Comparison of ENCODE assay signal across 9 mouse cellular contexts in genomic region chrX:152171041-152172026, GRCm38 (mm10). TPM values are rescaled to one million over a fixed set of nuclear protein-coding genes. Genes with fewer than 3 reads are reported as not detected.
A peak's percentile ranks its signal among the peaks of the same experiment; 100 is the strongest.
DNase-seq lines count a peak whose midpoint lies in the region; ATAC-seq and TF ChIP-seq lines count a peak whose summit lies in the region.
"Had no signal": no experiment of that assay in that cellular context is flagged by ENCODE, and none has a peak within 500 bp of the region (broad histone marks: within the 10 kb centered on the region; RNA-seq: fewer than 3 reads in every experiment).

No protein-coding gene starts in this region.

- peak; percentile 39 to 66 for DNase-seq in layer of hippocampus, adult 18-20 months (ENCODE audit: low spot score in 2 of 2)
- no peak for DNase-seq in layer of hippocampus, adult 9-10 months (ENCODE audit: low spot score)
- DNase-seq in forebrain, embryonic 14.5 days (ENCODE audit: low spot score) = peak; percentile 54
- peak; percentile 54 for DNase-seq in hindbrain, embryonic 11.5 days (ENCODE audit: low spot score)
- peak; percentile 35 for DNase-seq in lung, postnatal 36 days
- DNase-seq in urinary bladder, postnatal 36 days (ENCODE audit: low spot score in 2 of 2) = no peak

- no peak overlapping the region for H3K4me3 ChIP-seq in bone marrow macrophage, adult 2 months (ENCODE audit: insufficient read depth, low read length)
- H3K4me3 ChIP-seq in forebrain, embryonic 14.5 days (ENCODE audit: low read depth, low read length) = no peak overlapping the region
- no peak overlapping the region for H3K4me3 ChIP-seq in hindbrain, embryonic 11.5 days (ENCODE audit: low read depth, low read length)

- TF ChIP-seq CTCF in bone marrow macrophage, adult 2 months (IDR thresholded peaks at IDR 0.05; ENCODE audit: low read depth, low read length) = no peak

- H3K36me3 ChIP-seq in forebrain, embryonic 14.5 days (ENCODE audit: control insufficient read depth, insufficient read depth, low read length) = no peaks in the 10 kb centered on the region
- no peaks in the 10 kb centered on the region for H3K36me3 ChIP-seq in hindbrain, embryonic 11.5 days (ENCODE audit: control insufficient read depth, insufficient read depth, low read length)
- H3K36me3 ChIP-seq: G1E had no signal

- TF ChIP-seq POLR2A in bone marrow macrophage, adult 2 months (IDR thresholded peaks at IDR 0.05; ENCODE audit: borderline replicate concordance, low read depth, low read length) = no peak

- 0 out of 2 replicates have a peak, but pooled peaks cover 4% of the 10 kb centered on the region for H3K27me3 ChIP-seq in forebrain, embryonic 14.5 days (replicated peaks; ENCODE audit: control insufficient read depth, insufficient read depth, low read length)
- peaks cover 33% of the 10 kb centered on the region for H3K27me3 ChIP-seq in hindbrain, embryonic 11.5 days (ENCODE audit: control insufficient read depth, insufficient read depth, low read length)

- 76% methylated on average over 6 of the region's 6 CpGs for WGBS in forebrain, embryonic 14.5 days
- WGBS in hindbrain, embryonic 11.5 days = 65% methylated on average over 6 of the region's 6 CpGs

- peaks cover 62% of the 10 kb centered on the region for H3K4me1 ChIP-seq in bone marrow macrophage, adult 2 months (ENCODE audit: control insufficient read depth, insufficient read depth, low read length)
- peaks cover 5% of the 10 kb centered on the region; the same call in 1 of the 2 replicates for H3K4me1 ChIP-seq in forebrain, embryonic 14.5 days (ENCODE audit: control insufficient read depth, insufficient read depth, low read length)
- no peaks in the 10 kb centered on the region for H3K4me1 ChIP-seq in hindbrain, embryonic 11.5 days (replicated peaks; ENCODE audit: control insufficient read depth, insufficient read depth, low read length)

- H3K9me3 ChIP-seq in forebrain, embryonic 14.5 days (replicated peaks; ENCODE audit: control insufficient read depth, low read length) = no peaks in the 10 kb centered on the region
- H3K9me3 ChIP-seq in hindbrain, embryonic 11.5 days (ENCODE audit: control insufficient read depth, low read length) = no peaks in the 10 kb centered on the region
- H3K9me3 ChIP-seq: G1E had no signal

- no peak overlapping the region for H3K9ac ChIP-seq in forebrain, embryonic 14.5 days (ENCODE audit: low read length)
- H3K9ac ChIP-seq in hindbrain, embryonic 11.5 days (ENCODE audit: low read depth, low read length) = no peak overlapping the region

- H3K4me2 ChIP-seq in forebrain, embryonic 14.5 days (ENCODE audit: low read length) = no peak overlapping the region
- H3K4me2 ChIP-seq in hindbrain, embryonic 11.5 days (replicated peaks; ENCODE audit: low read depth, low read length) = no peak overlapping the region

- H3K27ac ChIP-seq in bone marrow macrophage, adult 2 months (ENCODE audit: insufficient read depth, low read depth, low read length) = peak overlapping the region; percentile 93
- no peak overlapping the region for H3K27ac ChIP-seq in forebrain, embryonic 14.5 days (ENCODE audit: low read depth, low read length)
- H3K27ac ChIP-seq in hindbrain, embryonic 11.5 days (ENCODE audit: low read depth, low read length) = peak overlapping the region; percentile 58

- peak; percentile 72 for ATAC-seq in forebrain, embryonic 14.5 days
- peak; percentile 92 for ATAC-seq in hindbrain, embryonic 11.5 days (ENCODE audit: low FRiP score)
- ATAC-seq in inflammation-experienced regulatory T-cells, adult 6 months = no peak

RNA-seq across cellular contexts. Expression of gene Iqsec2, which starts 27.3 kb away (rescaled TPM):
- total RNA-seq in layer of hippocampus, adult 18-20 months (2021) = 100 to 1,000 TPM; 157 to 175 TPM
- polyA plus RNA-seq in bone marrow macrophage, adult 2 months (2012; ENCODE audit: insufficient read depth, insufficient read length, missing spikeins) = 40.2 and 41.1 TPM in 2 replicates
- polyA plus RNA-seq in forebrain, embryonic 14.5 days (2014; fragmentation: Nextera tagmentation; extraction: Ambion mirVana) = 4.6 and 5.5 TPM in 2 replicates
- 1.9 and 2.0 TPM in 2 replicates for polyA plus RNA-seq in hindbrain, embryonic 11.5 days (2014; fragmentation: Nextera tagmentation; extraction: Ambion mirVana)
- polyA plus RNA-seq in inflammation-experienced regulatory T-cells, adult 6 months (2017; shearing (Covaris generic)) = under 1 TPM in 2 of 3 experiments, not detected in 1; 0.35 to 0.36 TPM

Comparison
In these comparisons a context has a peak if more than half of its experiments do, and no peak if none do; other contexts are left out.
1. DNase-seq: peak in layer of hippocampus, adult 18-20 months (2 of 2), forebrain, embryonic 14.5 days (single experiment), hindbrain, embryonic 11.5 days (single experiment) and lung, postnatal 36 days (single experiment); none in layer of hippocampus, adult 9-10 months (single experiment) and urinary bladder, postnatal 36 days (0 of 2).